Mouse (Mus musculus): ENCODE results near the gene Ppp1r3d.

Gene Ppp1r3d

GRCm38 (mm10) chr2:178413481-178414260 is 601 bp downstream of the Ppp1r3d start:
- CTCF ChIA-PET, result no interaction called here

- CTCF ChIA-PET, result no interaction called here
These were observed 1.2 kb downstream of the Ppp1r3d start for GRCm38 (mm10) chr2:178413081-178413480.

- CTCF ChIA-PET, result no interaction called here
These were observed 1.7 kb downstream of the Ppp1r3d start for GRCm38 (mm10) chr2:178412598-178412997.

- CTCF ChIA-PET, result no interaction called here
These were observed 4.0 kb downstream of the Ppp1r3d start for GRCm38 (mm10) chr2:178410286-178410685.

- CTCF ChIA-PET, result no interaction called here
These were observed 5.2 kb downstream of the Ppp1r3d start for GRCm38 (mm10) chr2:178409024-178409423.

GRCm38 (mm10) chr2:178407053-178407815 is 7.0 kb downstream of the Ppp1r3d start, which contains the start of gene Sycp2:
Gene Sycp2, minus strand, starts transcription at chr2:178407685.
- CTCF ChIA-PET, result no interaction called here

Measured in spleen, embryonic (tissue).